Mouse (Mus musculus) cerebral cortex, adult 2 months (tissue): Measurements from ENCODE around the gene Llgl2.

Source experiments
- WGBS: fragments of 180-500 bp; shearing (Covaris S2); methylation state at CpG from one replicate; pipeline ENCODE4 v1.1.7; 2018; 5-methylcytosine and 5-hydroxymethylcytosine counted together

Llgl2 gene

GRCm38 (mm10) chr11:115876438-115876837 lies 52.6 kb downstream of the Llgl2 start:
- 84% methylated on average over 5 of the region's 5 CpGs for WGBS

- WGBS: 75% methylated on average over 6 of the region's 6 CpGs
Observed at GRCm38 (mm10) chr11:115877174-115877755, 53.4 kb downstream of the Llgl2 start.

GRCm38 (mm10) chr11:115878071-115878470 lies 54.2 kb downstream of the Llgl2 start:
- 91% methylated on average over 8 of the region's 8 CpGs for WGBS

- WGBS: 37% methylated on average over 5 of the region's 5 CpGs
Observed at GRCm38 (mm10) chr11:115881002-115881401, 57.2 kb downstream of the Llgl2 start.

GRCm38 (mm10) chr11:115883251-115883650 lies 59.4 kb downstream of the Llgl2 start:
- 51% methylated on average over 17 of the region's 17 CpGs for WGBS

- 94% methylated on average over 3 of the region's 3 CpGs for WGBS
Observed at GRCm38 (mm10) chr11:115884361-115884760, 60.5 kb downstream of the Llgl2 start.

GRCm38 (mm10) chr11:115885281-115885680 lies 61.4 kb downstream of the Llgl2 start:
- 78% methylated on average over 11 of the region's 11 CpGs for WGBS

GRCm38 (mm10) chr11:115886446-115886845 lies 62.6 kb downstream of the Llgl2 start:
- WGBS: 89% methylated on average over 11 of the region's 11 CpGs

- 85% methylated on average over 5 of the region's 5 CpGs for WGBS
Observed at GRCm38 (mm10) chr11:115888020-115888419, 64.2 kb downstream of the Llgl2 start.

GRCm38 (mm10) chr11:115889159-115889558 lies 65.3 kb downstream of the Llgl2 start:
- WGBS: 89% methylated on average over 6 of the region's 6 CpGs

GRCm38 (mm10) chr11:115892213-115892612 lies 68.4 kb downstream of the Llgl2 start:
- WGBS: 85% methylated on average over 6 of the region's 6 CpGs

GRCm38 (mm10) chr11:115893071-115893470 lies 69.2 kb downstream of the Llgl2 start:
- WGBS: 93% methylated on average over 9 of the region's 9 CpGs

- 87% methylated on average over 14 of the region's 14 CpGs for WGBS
Observed at GRCm38 (mm10) chr11:115894755-115895520, 71.1 kb downstream of the Llgl2 start.

- 82% methylated on average over 7 of the region's 7 CpGs for WGBS
Observed at GRCm38 (mm10) chr11:115898446-115898845, 74.6 kb downstream of the Llgl2 start.

GRCm38 (mm10) chr11:115898886-115899285 lies 75.0 kb downstream of the Llgl2 start:
- WGBS: 44% methylated on average over 4 of the region's 4 CpGs

GRCm38 (mm10) chr11:115899486-115900266 lies 75.8 kb downstream of the Llgl2 start, which contains the start of gene Smim5:
Gene Smim5 (plus strand): TSS chr11:115899966.
- WGBS: 73% methylated on average over 16 of the region's 16 CpGs

GRCm38 (mm10) chr11:115900561-115901337 lies 76.9 kb downstream of the Llgl2 start:
- WGBS: 87% methylated on average over 8 of the region's 8 CpGs

- 94% methylated on average over 9 of the region's 9 CpGs for WGBS
Observed at GRCm38 (mm10) chr11:115901338-115902161, 77.7 kb downstream of the Llgl2 start.

GRCm38 (mm10) chr11:115902177-115902576 lies 78.3 kb downstream of the Llgl2 start:
- 69% methylated on average over 5 of the region's 5 CpGs for WGBS

GRCm38 (mm10) chr11:115902831-115903230 lies 79.0 kb downstream of the Llgl2 start:
- WGBS: 83% methylated on average over 1 of the region's 1 CpGs
